Mouse (Mus musculus) olfactory bulb, adult 2 months (tissue): ENCODE measurements around the gene Dlg2. TPM values are rescaled to one million over a fixed set of nuclear protein-coding genes. Genes with fewer than 3 reads are reported as not detected.

Source experiments
- H3K27ac ChIP-seq: fragments of 200-500 bp; 2 replicates; pipeline ENCODE4 v1.5.1; 2012; ENCODE audit warnings: low read depth, low read length; ENCODE audit not compliant: insufficient read depth
- H3K4me1 ChIP-seq: fragments of 200-500 bp; 2 replicates; pipeline ENCODE4 v1.6.1; 2012; ENCODE audit warnings: low read length; ENCODE audit not compliant: control insufficient read depth, insufficient read depth
- H3K4me3 ChIP-seq: fragments of 200-500 bp; 2 replicates; pipeline ENCODE4 v1.5.1; 2012; ENCODE audit warnings: mild to moderate bottlenecking, low read depth, low read length, moderate library complexity; ENCODE audit not compliant: insufficient read depth
- CTCF ChIP-seq: fragments of 200-500 bp; IDR thresholded peaks from 2 replicates; pipeline ENCODE4 v1.5.1; 2012; ENCODE audit warnings: low read depth, mild to moderate bottlenecking, low read length, moderate library complexity; ENCODE audit not compliant: insufficient read depth
- POLR2A ChIP-seq: fragments of 200-500 bp; IDR thresholded peaks from 2 replicates; pipeline ENCODE4 v1.6.1; 2012; ENCODE audit warnings: mild to moderate bottlenecking, low read depth, low read length, moderate library complexity; ENCODE audit not compliant: insufficient read depth
- WGBS: fragments of 180-500 bp; shearing (Covaris S2); methylation state at CpG from one replicate; pipeline ENCODE4 v1.1.7; 2018; 5-methylcytosine and 5-hydroxymethylcytosine counted together
- polyA plus RNA-seq: library from polyadenylated mRNA; stranded (reverse); fragments of >200 nt; gene quantifications from 2 replicates; pipeline ENCODE4 v1.2.4, GENCODE M21; 2012; ENCODE audit warnings: low replicate concordance; ENCODE audit not compliant: missing spikeins, insufficient read depth, insufficient read length

The Dlg2 gene
- polyA plus RNA-seq, 1 experiment: not detected

GRCm38 (mm10) chr7:92486878-92487277 lies 2010.4 kb downstream of the Dlg2 start:
- WGBS: 87% methylated on average over 4 of the region's 4 CpGs
- TF ChIP-seq CTCF: no peak
- Histone ChIP-seq H3K4me3 (no peak overlapping the region), H3K27ac (no peak overlapping the region), H3K4me1 (no peaks in the 10 kb centered on the region)

DNA sequence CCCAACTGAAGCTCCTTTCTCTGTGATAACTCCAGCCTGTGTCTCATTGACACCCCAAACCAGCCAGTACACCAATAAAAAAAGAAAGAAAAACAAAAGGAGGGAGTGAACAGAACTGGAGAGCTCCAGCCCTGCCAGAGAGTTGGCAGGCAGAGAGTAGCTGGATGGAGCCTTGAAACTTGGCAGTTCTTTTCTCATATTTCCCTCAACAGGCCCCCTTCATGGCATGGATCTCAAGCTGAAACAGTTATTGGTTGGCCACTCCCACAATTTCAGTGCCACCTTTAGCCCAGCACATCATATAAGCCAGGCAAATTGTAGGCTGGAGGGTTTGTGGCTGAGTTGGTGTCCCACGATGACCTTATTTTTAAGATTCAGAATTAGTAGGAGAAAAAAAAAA lies 2015.8 kb downstream of the Dlg2 start:
- no peaks in the 10 kb centered on the region for H3K4me1 ChIP-seq
- H3K27ac ChIP-seq: no peak overlapping the region
- TF ChIP-seq CTCF (no peak), POLR2A (no peak)
- H3K4me3 ChIP-seq: no peak overlapping the region
- 85% methylated on average over 1 of the region's 1 CpGs for WGBS

GRCm38 (mm10) chr7:92493521-92493920 lies 2017.0 kb downstream of the Dlg2 start:
- Histone ChIP-seq H3K27ac (no peak overlapping the region), H3K4me3 (no peak overlapping the region), H3K4me1 (no peaks in the 10 kb centered on the region)
- WGBS: 87% methylated on average over 2 of the region's 2 CpGs
- TF ChIP-seq POLR2A (no peak), CTCF (no peak)

Other genes with a start within 250 kb of the Dlg2 start
- gene Ccdc83, start 210.9 kb upstream of the Dlg2 start, polyA plus RNA-seq: not detected in 2 replicates
- gene Sytl2, start 174.4 kb upstream of the Dlg2 start, polyA plus RNA-seq: not detected in 2 replicates
- not detected in 2 replicates for gene Ccdc89, start 50.1 kb upstream of the Dlg2 start, polyA plus RNA-seq
- not detected in 2 replicates for gene Crebzf, start 33.9 kb upstream of the Dlg2 start, polyA plus RNA-seq
- gene Tmem126a, start 19.4 kb upstream of the Dlg2 start, polyA plus RNA-seq: not detected in 2 replicates
- gene Tmem126b, start 671 bp upstream of the Dlg2 start, polyA plus RNA-seq: not detected in 2 replicates